Mouse (Mus musculus) limb, embryonic 11.5 days (tissue): ENCODE measurements around the gene Unc79. TPM values are rescaled to one million over a fixed set of nuclear protein-coding genes. Genes with fewer than 3 reads are reported as not detected.

Experiments
- ATAC-seq: fragments of 200-750 bp; cut with Nextera tagmentation; 2 replicates; pipeline ENCODE4 v1.8.0; 2017; ENCODE audit warnings: low read depth; ENCODE audit not compliant: insufficient number of reproducible peaks, low FRiP score, low TSS enrichment
- DNase-seq: peaks from one replicate; pipeline ENCODE4 v3.0.0-alpha.2; 2015; ENCODE audit warnings: low spot score
- H3K27ac ChIP-seq: fragments of 300-500 bp; sonication (generic); replicated peaks from 2 replicates; pipeline ENCODE4 v1.5.1; 2014; ENCODE audit warnings: low read depth, mild to moderate bottlenecking, low read length
- H3K27me3 ChIP-seq: fragments of 300-500 bp; sonication (generic); 2 replicates; pipeline ENCODE4 v1.6.1; 2014; ENCODE audit warnings: mild to moderate bottlenecking, low read length, mixed read lengths; ENCODE audit not compliant: control insufficient read depth, insufficient read depth
- H3K36me3 ChIP-seq: fragments of 300-500 bp; sonication (generic); 2 replicates; pipeline ENCODE4 v1.6.1; 2014; ENCODE audit warnings: mild to moderate bottlenecking, low read length, moderate library complexity, mixed read lengths; ENCODE audit not compliant: control insufficient read depth, insufficient read depth
- H3K4me1 ChIP-seq: fragments of 300-500 bp; sonication (generic); 2 replicates; pipeline ENCODE4 v1.6.1; 2014; ENCODE audit warnings: low read length, mixed read lengths; ENCODE audit not compliant: control insufficient read depth, insufficient read depth
- H3K4me2 ChIP-seq: fragments of 300-500 bp; sonication (generic); 2 replicates; pipeline ENCODE4 v1.6.1; 2014; ENCODE audit warnings: low read depth, mild to moderate bottlenecking, moderate library complexity; ENCODE audit not compliant: severe bottlenecking
- H3K4me3 ChIP-seq: fragments of 300-500 bp; sonication (generic); 2 replicates; pipeline ENCODE4 v1.5.1; 2014; ENCODE audit warnings: low read depth, low read length
- H3K9ac ChIP-seq: fragments of 300-500 bp; sonication (generic); 2 replicates; pipeline ENCODE4 v1.6.1; 2014; ENCODE audit warnings: mild to moderate bottlenecking, low read length
- H3K9me3 ChIP-seq: fragments of 300-500 bp; sonication (generic); 2 replicates; pipeline ENCODE4 v1.6.1; 2016; ENCODE audit warnings: low read length; ENCODE audit not compliant: control insufficient read depth
- WGBS: fragments of 180-500 bp; shearing (Covaris S2); extraction: QIAGEN DNeasy Blood & Tissue Kit; methylation state at CpG from one replicate; pipeline ENCODE4 v1.1.7; 2014; 5-methylcytosine and 5-hydroxymethylcytosine counted together
- polyA plus RNA-seq: library from polyadenylated mRNA; unstranded; fragments of >200 nt; fragmentation: Nextera tagmentation; extraction: Ambion mirVana; gene quantifications from 2 replicates; pipeline ENCODE4 v1.2.1, GENCODE M21; 2014

Gene Unc79
- polyA plus RNA-seq, 1 experiment from 2014 or later: 0.16 TPM

DNA sequence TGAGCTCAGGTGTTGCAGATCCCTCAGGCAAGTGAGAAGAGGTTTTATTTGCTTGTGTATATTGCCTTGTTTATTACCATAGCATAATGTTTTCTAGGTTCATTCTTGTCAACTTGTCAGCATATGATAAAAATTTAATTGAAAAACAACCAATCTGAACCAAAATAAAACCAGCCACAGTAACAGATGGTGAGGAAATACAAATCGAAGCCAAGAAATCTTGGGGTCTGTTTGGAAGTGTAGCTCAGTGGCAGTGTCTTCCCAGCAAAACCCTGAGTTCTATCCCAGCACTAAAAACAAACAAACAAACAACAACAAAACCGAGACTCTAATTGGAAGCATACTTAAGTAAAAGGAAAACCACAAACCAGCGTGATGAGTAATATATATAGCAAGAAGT, 131.4 kb downstream of the Unc79 start:
- 68% methylated on average over 3 of the region's 3 CpGs for WGBS
- Histone ChIP-seq H3K27me3 (no peaks in the 10 kb centered on the region), H3K36me3 (no peaks in the 10 kb centered on the region)

DNA sequence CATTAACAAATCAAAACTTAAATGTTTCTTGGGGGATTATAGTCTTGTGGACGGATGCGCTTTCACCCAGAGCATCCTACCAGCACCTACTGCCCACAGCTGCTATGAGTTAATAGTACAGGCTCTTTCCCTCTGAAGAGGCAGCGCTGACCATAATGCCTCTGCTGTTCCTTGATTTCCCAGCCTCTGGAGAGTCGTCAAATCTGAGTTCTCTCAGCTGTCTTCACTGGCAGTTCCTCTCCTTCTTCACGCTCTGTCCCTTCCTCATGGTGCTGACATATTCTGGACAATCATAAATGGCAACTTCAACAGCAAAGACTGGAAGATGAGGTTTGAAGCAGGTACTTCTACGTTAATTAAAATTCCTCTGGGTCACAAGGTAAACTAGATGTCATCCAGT, 143.2 kb downstream of the Unc79 start:
- Histone ChIP-seq H3K36me3 (no peaks in the 10 kb centered on the region), H3K27ac (no peak overlapping the region), H3K27me3 (no peaks in the 10 kb centered on the region), H3K9ac (no peak overlapping the region), H3K4me1 (no peaks in the 10 kb centered on the region), H3K4me3 (no peak overlapping the region), H3K4me2 (no peak overlapping the region), H3K9me3 (no peaks in the 10 kb centered on the region)
- ATAC-seq: no peak
- WGBS: 79% methylated on average over 6 of the region's 6 CpGs
- DNase-seq: no peak

More for the DNA sequence above, 131.4 kb downstream of the Unc79 start:
- Histone ChIP-seq H3K9me3 (no peaks in the 10 kb centered on the region), H3K9ac (no peak overlapping the region), H3K27ac (no peak overlapping the region), H3K4me3 (no peak overlapping the region), H3K4me1 (no peaks in the 10 kb centered on the region), H3K4me2 (no peak overlapping the region)
- no peak for ATAC-seq
- no peak for DNase-seq

DNA sequence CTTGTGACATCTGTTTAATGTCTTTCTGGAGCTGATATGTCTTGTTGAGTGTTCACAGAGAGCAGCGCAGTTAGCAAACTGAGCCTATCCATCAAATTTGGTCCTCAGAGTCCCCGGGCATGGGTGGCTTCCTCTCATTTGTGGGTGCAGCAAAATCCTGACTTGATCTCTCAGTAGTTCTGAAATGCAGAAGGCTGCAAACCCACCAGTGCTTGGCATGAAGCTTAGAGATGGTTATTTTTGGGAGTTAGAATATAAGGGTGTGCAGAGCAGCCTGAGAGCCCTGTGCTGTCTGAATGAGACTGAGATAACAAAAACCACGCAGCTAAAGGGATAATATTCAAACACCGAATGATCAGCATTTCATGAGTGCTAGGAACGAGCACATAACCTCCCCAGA, 146.5 kb downstream of the Unc79 start:
- no peak overlapping the region for H3K4me3 ChIP-seq
- ATAC-seq: no peak
- WGBS: 70% methylated on average over 5 of the region's 5 CpGs

DNA sequence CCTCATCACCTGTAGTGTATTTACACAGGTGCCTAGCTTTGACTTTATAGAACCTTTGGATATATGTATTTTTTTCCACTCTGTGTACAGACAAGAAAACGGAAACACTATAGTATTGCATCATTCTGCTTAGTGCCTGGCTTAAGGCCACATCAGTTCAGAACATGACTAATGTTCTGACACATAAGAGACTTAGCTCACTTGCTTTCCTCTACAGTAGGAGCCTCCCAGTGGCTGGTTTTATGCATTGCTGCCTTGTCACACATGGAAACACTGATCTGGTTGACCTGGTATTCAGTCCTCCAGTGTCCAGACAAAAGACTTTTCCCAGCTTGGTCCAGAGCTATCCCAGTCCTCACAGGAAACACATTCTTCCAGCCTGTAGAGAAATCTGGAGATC, 150.5 kb downstream of the Unc79 start:
- DNase-seq: no peak
- 74% methylated on average over 1 of the region's 1 CpGs for WGBS
- ATAC-seq: no peak
- H3K4me2 ChIP-seq: no peak overlapping the region
- no peak overlapping the region for H3K9ac ChIP-seq
- no peaks in the 10 kb centered on the region for H3K36me3 ChIP-seq
- no peak overlapping the region for H3K27ac ChIP-seq
- H3K4me1 ChIP-seq: no peaks in the 10 kb centered on the region
- H3K4me3 ChIP-seq: no peak overlapping the region
- no peaks in the 10 kb centered on the region for H3K9me3 ChIP-seq
- H3K27me3 ChIP-seq: no peaks in the 10 kb centered on the region

More for the DNA sequence above, 146.5 kb downstream of the Unc79 start:
- Histone ChIP-seq H3K9ac (no peak overlapping the region), H3K36me3 (no peaks in the 10 kb centered on the region), H3K4me1 (no peaks in the 10 kb centered on the region), H3K27me3 (no peaks in the 10 kb centered on the region), H3K4me2 (no peak overlapping the region), H3K9me3 (no peaks in the 10 kb centered on the region), H3K27ac (no peak overlapping the region)
- DNase-seq: no peak

DNA sequence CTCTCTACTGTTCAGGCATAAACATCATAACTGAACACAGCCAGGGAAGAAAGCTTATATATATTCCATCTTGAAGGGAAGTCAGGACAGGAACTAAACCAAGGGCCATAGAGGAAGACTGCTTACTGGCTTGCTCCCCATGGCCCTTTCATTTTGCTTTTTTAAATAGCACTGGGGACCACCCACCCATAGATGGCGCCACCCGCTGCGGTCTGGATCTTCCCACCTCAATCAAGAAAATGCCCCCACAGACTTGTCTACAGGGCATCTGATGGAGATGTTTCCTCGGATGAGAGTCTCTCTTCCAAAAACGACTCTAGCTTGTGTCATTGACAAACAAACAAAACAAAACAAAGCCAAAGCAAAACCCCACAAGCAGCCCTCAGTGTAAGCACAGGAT, 151.4 kb downstream of the Unc79 start:
- 66% methylated on average over 5 of the region's 5 CpGs for WGBS
- H3K27me3 ChIP-seq: no peaks in the 10 kb centered on the region
- no peak overlapping the region for H3K4me3 ChIP-seq
- H3K4me1 ChIP-seq: no peaks in the 10 kb centered on the region
- no peak overlapping the region for H3K9ac ChIP-seq
- no peaks in the 10 kb centered on the region for H3K9me3 ChIP-seq
- H3K4me2 ChIP-seq: no peak overlapping the region
- H3K36me3 ChIP-seq: no peaks in the 10 kb centered on the region
- ATAC-seq: no peak
- H3K27ac ChIP-seq: no peak overlapping the region
- peak; percentile 29 for DNase-seq

DNA sequence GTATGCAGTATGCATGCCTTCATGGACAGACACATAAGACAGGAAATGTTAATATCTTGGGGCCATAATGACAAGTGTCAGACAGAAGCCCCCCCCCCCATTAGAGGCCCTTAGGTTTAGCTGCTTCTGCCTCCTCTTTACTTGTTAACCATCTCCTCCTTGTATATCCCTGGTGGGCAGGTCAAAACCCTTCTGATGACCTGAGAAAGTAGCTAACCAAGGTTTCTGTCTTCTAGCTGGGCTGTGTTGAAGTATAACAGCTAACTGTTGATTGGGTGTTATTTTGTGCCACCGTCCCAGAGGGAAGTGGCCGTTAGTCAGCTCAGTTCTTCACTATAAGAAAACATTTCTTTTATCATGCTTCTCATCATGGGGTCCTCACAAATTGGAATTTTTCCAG, 154.4 kb downstream of the Unc79 start:
- 63% methylated on average over 2 of the region's 2 CpGs for WGBS
- Histone ChIP-seq H3K4me1 (no peaks in the 10 kb centered on the region), H3K9me3 (no peaks in the 10 kb centered on the region), H3K4me3 (no peak overlapping the region), H3K27me3 (no peaks in the 10 kb centered on the region), H3K9ac (no peak overlapping the region), H3K27ac (no peak overlapping the region), H3K4me2 (no peak overlapping the region), H3K36me3 (no peaks in the 10 kb centered on the region)
- no peak for ATAC-seq
- DNase-seq: no peak

DNA sequence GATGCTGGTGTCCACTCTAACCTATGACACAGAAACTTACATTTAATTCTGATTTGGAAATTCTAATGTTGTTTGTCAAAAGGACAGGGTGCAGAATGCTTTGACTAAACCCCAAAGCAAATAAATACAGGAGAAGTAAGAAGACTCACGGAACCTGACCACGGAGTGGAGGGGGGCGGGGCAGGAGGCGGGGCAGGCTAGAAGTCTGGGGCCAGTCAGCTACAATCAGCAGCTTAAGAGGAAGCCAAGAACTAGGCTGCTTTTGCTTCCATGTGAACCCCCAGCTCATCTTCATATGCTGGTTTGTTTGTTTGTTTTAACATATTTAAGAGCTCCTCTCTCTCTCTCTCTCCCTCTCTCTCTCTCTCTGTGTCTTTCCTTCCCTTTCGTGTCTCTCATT, 154.9 kb downstream of the Unc79 start:
- 0 out of 2 replicates have a peak overlapping the region, but pooled peaks have one; percentile 12 for H3K4me2 ChIP-seq

DNA sequence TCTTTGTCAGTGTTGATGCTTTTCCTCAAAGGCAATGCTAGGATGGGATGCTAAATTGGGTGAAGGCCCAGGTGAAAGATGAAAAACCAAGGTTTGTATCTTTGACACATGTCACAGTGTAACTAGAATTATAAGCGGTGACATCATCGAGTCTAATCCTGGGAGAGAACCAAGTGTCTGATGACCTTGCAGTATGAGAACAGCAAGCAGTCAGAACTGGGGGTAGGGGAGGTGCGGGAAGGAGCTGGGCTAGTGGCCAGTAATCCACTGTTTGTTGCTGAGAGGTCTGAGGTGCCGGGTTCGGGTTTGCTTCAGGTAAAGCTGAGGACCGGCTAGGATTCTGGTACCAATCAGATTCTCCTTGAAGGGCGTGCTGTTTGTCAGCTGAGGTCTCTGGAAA, 160.6 kb downstream of the Unc79 start:
- Histone ChIP-seq H3K27me3 (no peaks in the 10 kb centered on the region), H3K4me1 (no peaks in the 10 kb centered on the region), H3K4me2 (no peak overlapping the region), H3K9me3 (no peaks in the 10 kb centered on the region), H3K27ac (no peak overlapping the region), H3K9ac (no peak overlapping the region), H3K4me3 (no peak overlapping the region), H3K36me3 (no peaks in the 10 kb centered on the region)
- no peak for ATAC-seq
- WGBS: 94% methylated on average over 7 of the region's 7 CpGs
- no peak for DNase-seq

More for the DNA sequence above, 154.9 kb downstream of the Unc79 start:
- WGBS: 22% methylated on average over 5 of the region's 5 CpGs
- ATAC-seq: no peak
- no peaks in the 10 kb centered on the region for H3K4me1 ChIP-seq
- H3K27me3 ChIP-seq: no peaks in the 10 kb centered on the region
- no peak overlapping the region for H3K9ac ChIP-seq
- no peaks in the 10 kb centered on the region for H3K9me3 ChIP-seq
- H3K36me3 ChIP-seq: no peaks in the 10 kb centered on the region
- no peak overlapping the region for H3K27ac ChIP-seq
- peak; percentile 34 for DNase-seq
- no peak overlapping the region for H3K4me3 ChIP-seq

DNA sequence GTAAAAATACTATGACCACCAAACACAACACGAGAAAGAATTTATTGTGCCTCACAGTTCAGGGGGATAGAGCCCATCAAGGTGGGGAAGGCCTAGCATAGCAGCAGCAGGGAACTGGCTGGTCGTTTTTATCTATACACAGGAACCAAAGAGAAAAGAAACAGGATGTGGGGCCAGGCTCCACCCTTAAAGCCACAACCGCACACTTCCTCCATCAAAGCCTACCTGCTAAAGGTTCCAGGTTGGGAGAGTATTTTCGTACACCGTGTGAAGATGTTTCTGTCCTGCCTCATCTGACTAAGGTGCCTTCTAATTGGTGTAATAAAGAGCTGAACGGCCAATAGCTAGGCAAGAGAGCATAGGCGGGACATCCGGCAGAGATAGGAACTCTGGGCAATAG, 168.0 kb downstream of the Unc79 start:
- no peak overlapping the region for H3K9ac ChIP-seq
- no peak overlapping the region for H3K27ac ChIP-seq
- ATAC-seq (no peak), DNase-seq (no peak)
- H3K9me3 ChIP-seq: no peaks in the 10 kb centered on the region
- 0 out of 2 replicates have a peak, but pooled peaks cover 2% of the 10 kb centered on the region for H3K4me1 ChIP-seq
- 86% methylated on average over 8 of the region's 8 CpGs for WGBS
- no peak overlapping the region for H3K4me3 ChIP-seq
- H3K27me3 ChIP-seq: no peaks in the 10 kb centered on the region
- H3K4me2 ChIP-seq: no peak overlapping the region
- H3K36me3 ChIP-seq: no peaks in the 10 kb centered on the region
